Mouse (Mus musculus): Measurements from ENCODE around the gene Cartpt. TPM values are rescaled to one million over a fixed set of nuclear protein-coding genes. Genes with fewer than 3 reads are reported as not detected.

Cartpt gene
- polyA plus RNA-seq, 1 experiment from 2014 or later, result 5.1 TPM

GRCm38 (mm10) chr13:99851026-99851425 is 49.9 kb downstream of the Cartpt start:
- H3K27me3 ChIP-seq (ENCODE audit: low read depth, poor library complexity, severe bottlenecking), result no peaks in the 10 kb centered on the region
- H3K27ac ChIP-seq (replicated peaks), result no peak overlapping the region
- DNase-seq (ENCODE audit: low spot score), result no peak
- no peak overlapping the region for H3K4me3 ChIP-seq
- H3K4me1 ChIP-seq, result no peaks in the 10 kb centered on the region; the same call in 1 of the 2 replicates
- no peaks in the 10 kb centered on the region for H3K36me3 ChIP-seq
- WGBS, result 62% methylated on average over 4 of the region's 4 CpGs
- no peaks in the 10 kb centered on the region for H3K9me3 ChIP-seq (replicated peaks)

- DNase-seq (ENCODE audit: low spot score), result peak; percentile 49
- Histone ChIP-seq H3K4me1 (no peaks in the 10 kb centered on the region; the same call in 1 of the 2 replicates), H3K27ac (replicated peaks) (no peak overlapping the region), H3K27me3 (ENCODE audit: low read depth, poor library complexity, severe bottlenecking) (no peaks in the 10 kb centered on the region), H3K36me3 (no peaks in the 10 kb centered on the region), H3K4me3 (0 out of 2 replicates have a peak overlapping the region, but pooled peaks have one; percentile 1), H3K9me3 (replicated peaks) (no peaks in the 10 kb centered on the region)
- 36% methylated on average over 15 of the region's 15 CpGs for WGBS
Measured at GRCm38 (mm10) chr13:99849597-99849996, 51.3 kb downstream of the Cartpt start.

Other genes starting within 250 kb of the Cartpt start
- 35.3 and 36.7 TPM in 2 replicates for gene Mccc2, start 114.5 kb upstream of the Cartpt start, polyA plus RNA-seq (2016; fragmentation: Nextera tagmentation; extraction: Ambion mirVana)
- 26.4 and 27.6 TPM in 2 replicates for gene Bdp1, start 203.0 kb upstream of the Cartpt start, polyA plus RNA-seq (2016; fragmentation: Nextera tagmentation; extraction: Ambion mirVana)
- 145 and 172 TPM in 2 replicates for gene Serf1, start 206.9 kb upstream of the Cartpt start, polyA plus RNA-seq (2016; fragmentation: Nextera tagmentation; extraction: Ambion mirVana)
- gene Smn1, start 223.8 kb upstream of the Cartpt start, polyA plus RNA-seq (2016; fragmentation: Nextera tagmentation; extraction: Ambion mirVana), result 85.9 and 86.4 TPM in 2 replicates